In the genomic region with DNA sequence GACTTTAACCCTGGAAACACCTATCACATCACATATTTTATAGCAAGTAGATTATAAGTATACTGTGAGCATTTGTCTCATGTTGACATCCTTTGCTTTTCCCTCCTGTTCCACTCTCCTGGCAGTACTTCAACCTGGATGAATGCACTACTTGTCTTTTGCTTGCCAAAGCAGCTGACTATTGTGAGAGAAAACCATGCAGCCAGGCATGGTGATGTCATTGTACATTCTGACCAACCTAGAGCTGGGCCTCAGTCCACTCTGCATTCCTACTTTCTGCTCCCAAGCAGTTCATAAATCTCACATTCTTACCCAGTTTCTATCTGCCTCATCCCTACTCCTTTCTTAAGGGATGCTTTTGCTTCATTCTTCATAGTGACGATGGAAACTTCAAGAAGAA, we compare ENCODE assay signal across 10 mouse cellular contexts.
DNase-seq lines count a peak whose midpoint lies in the region; ATAC-seq lines count a peak whose summit lies in the region.
"Had no signal": no experiment of that assay in that cellular context is flagged by ENCODE, and none has a peak within 500 bp of the region (broad histone marks: within the 10 kb centered on the region; RNA-seq: fewer than 3 reads in every experiment).

No protein-coding gene starts in this region.

- ATAC-seq in hindbrain, embryonic 16.5 days: peak; percentile 80
- ATAC-seq in hindbrain, embryonic 12.5 days (ENCODE audit: low FRiP score): no peak
- ATAC-seq in heart, embryonic 15.5 days (replicated peaks; ENCODE audit: insufficient number of reproducible peaks, insufficient read depth, low FRiP score, low read depth): no peak

- no peak overlapping the region for H3K4me3 ChIP-seq in hindbrain, embryonic 16.5 days (ENCODE audit: low read length)
- H3K4me3 ChIP-seq in hindbrain, embryonic 12.5 days: no peak overlapping the region
- no peak overlapping the region for H3K4me3 ChIP-seq in heart, embryonic 15.5 days
- H3K4me3 ChIP-seq: embryonic facial prominence, embryonic 15.5 days; lung, embryonic 15.5 days; neural tube, embryonic 12.5 days had no signal

- H3K4me1 ChIP-seq in hindbrain, embryonic 16.5 days (ENCODE audit: control insufficient read depth, insufficient read depth, low read depth, low read length): peaks cover 4% of the 10 kb centered on the region; the same call in 1 of the 2 replicates
- 0 out of 2 replicates have a peak, but pooled peaks cover 2% of the 10 kb centered on the region for H3K4me1 ChIP-seq in hindbrain, embryonic 12.5 days
- H3K4me1 ChIP-seq in heart, embryonic 15.5 days (replicated peaks): peaks cover 29% of the 10 kb centered on the region
- H3K4me1 ChIP-seq: neural tube, embryonic 12.5 days had no signal

- no peaks in the 10 kb centered on the region for H3K27me3 ChIP-seq in hindbrain, embryonic 16.5 days (replicated peaks; ENCODE audit: control insufficient read depth, insufficient read depth, low read length)
- no peaks in the 10 kb centered on the region for H3K27me3 ChIP-seq in hindbrain, embryonic 12.5 days
- no peaks in the 10 kb centered on the region for H3K27me3 ChIP-seq in heart, embryonic 15.5 days
- H3K27me3 ChIP-seq: embryonic facial prominence, embryonic 15.5 days; lung, embryonic 15.5 days; neural tube, embryonic 12.5 days had no signal

- no peaks in the 10 kb centered on the region for H3K9me3 ChIP-seq in hindbrain, embryonic 16.5 days (ENCODE audit: control insufficient read depth, low read length)
- no peaks in the 10 kb centered on the region for H3K9me3 ChIP-seq in hindbrain, embryonic 12.5 days (replicated peaks)
- H3K9me3 ChIP-seq in heart, embryonic 15.5 days (replicated peaks): no peaks in the 10 kb centered on the region
- H3K9me3 ChIP-seq: embryonic facial prominence, embryonic 15.5 days; lung, embryonic 15.5 days; neural tube, embryonic 12.5 days had no signal

- H3K4me2 ChIP-seq in hindbrain, embryonic 16.5 days (ENCODE audit: low read length): no peak overlapping the region
- no peak overlapping the region for H3K4me2 ChIP-seq in hindbrain, embryonic 12.5 days (replicated peaks)
- H3K4me2 ChIP-seq in heart, embryonic 15.5 days: no peak overlapping the region
- H3K4me2 ChIP-seq: embryonic facial prominence, embryonic 15.5 days; lung, embryonic 15.5 days; neural tube, embryonic 12.5 days had no signal

- H3K9ac ChIP-seq in hindbrain, embryonic 16.5 days (ENCODE audit: low read depth, low read length): no peak overlapping the region
- no peak overlapping the region for H3K9ac ChIP-seq in hindbrain, embryonic 12.5 days
- no peak overlapping the region for H3K9ac ChIP-seq in heart, embryonic 15.5 days
- H3K9ac ChIP-seq: embryonic facial prominence, embryonic 15.5 days; lung, embryonic 15.5 days; neural tube, embryonic 12.5 days had no signal

- no peaks in the 10 kb centered on the region for H3K36me3 ChIP-seq in hindbrain, embryonic 16.5 days (ENCODE audit: control insufficient read depth, insufficient read depth, low read length)
- H3K36me3 ChIP-seq in hindbrain, embryonic 12.5 days: no peaks in the 10 kb centered on the region
- H3K36me3 ChIP-seq in heart, embryonic 15.5 days: no peaks in the 10 kb centered on the region
- H3K36me3 ChIP-seq: embryonic facial prominence, embryonic 15.5 days; lung, embryonic 15.5 days; neural tube, embryonic 12.5 days had no signal

- WGBS in hindbrain, embryonic 16.5 days: 85% methylated on average over 1 of the region's 1 CpGs
- WGBS in hindbrain, embryonic 12.5 days: 94% methylated on average over 1 of the region's 1 CpGs
- WGBS in heart, embryonic 15.5 days: 73% methylated on average over 1 of the region's 1 CpGs

- DNase-seq in Muller cell, postnatal 12 days (ENCODE audit: inconsistent ontology term): peak; percentile 85
- DNase-seq in brain, adult 2 months (ENCODE audit: low read depth, low spot score): peak; percentile 91
- DNase-seq in testis, postnatal 10 days (ENCODE audit: low spot score): no peak
- DNase-seq in right cerebral cortex, adult 2 months (ENCODE audit: low spot score in 2 of 2): no peak

- H3K27ac ChIP-seq in hindbrain, embryonic 16.5 days (ENCODE audit: low read depth, low read length): no peak overlapping the region
- H3K27ac ChIP-seq in hindbrain, embryonic 12.5 days: no peak overlapping the region
- peak overlapping the region; percentile 28; the same call in 1 of the 2 replicates for H3K27ac ChIP-seq in heart, embryonic 15.5 days
- H3K27ac ChIP-seq: embryonic facial prominence, embryonic 15.5 days; lung, embryonic 15.5 days; neural tube, embryonic 12.5 days had no signal

Comparison
In these comparisons a context has a peak if more than half of its experiments do, and no peak if none do; other contexts are left out.
1. DNase-seq: peak in Muller cell, postnatal 12 days (single experiment) and brain, adult 2 months (single experiment); none in testis, postnatal 10 days (single experiment) and right cerebral cortex, adult 2 months (0 of 2).